Mouse (Mus musculus) limb, embryonic 10.5 days (tissue): Measurements from ENCODE around the gene Apba1. TPM values are rescaled to one million over a fixed set of nuclear protein-coding genes. Genes with fewer than 3 reads are reported as not detected.

ENCODE experiments used
- DNase-seq: peaks from one replicate; pipeline ENCODE4 v3.0.0-alpha.2; 2017; ENCODE audit warnings: low spot score
- H3K27ac ChIP-seq: fragments of 300-500 bp; sonication (generic); 2 replicates; pipeline ENCODE4 v1.5.1; 2016; ENCODE audit warnings: mild to moderate bottlenecking
- H3K27me3 ChIP-seq: fragments of 300-500 bp; sonication (generic); 2 replicates; pipeline ENCODE4 v1.6.1; 2016; ENCODE audit warnings: low read depth, mild to moderate bottlenecking; ENCODE audit not compliant: poor library complexity, severe bottlenecking
- H3K36me3 ChIP-seq: fragments of 300-500 bp; sonication (generic); 2 replicates; pipeline ENCODE4 v1.6.1; 2016; ENCODE audit warnings: mild to moderate bottlenecking, moderate library complexity
- H3K4me1 ChIP-seq: fragments of 300-500 bp; sonication (generic); 2 replicates; pipeline ENCODE4 v1.6.1; 2016
- H3K4me3 ChIP-seq: fragments of 300-500 bp; sonication (generic); 2 replicates; pipeline ENCODE4 v1.5.1; 2016; ENCODE audit warnings: mild to moderate bottlenecking, moderate library complexity
- H3K9me3 ChIP-seq: fragments of 300-500 bp; sonication (generic); replicated peaks from 2 replicates; pipeline ENCODE4 v1.6.1; 2016; ENCODE audit warnings: mild to moderate bottlenecking
- WGBS: fragments of 180-500 bp; shearing (Covaris S2); methylation state at CpG from one replicate; pipeline ENCODE4 v1.1.7; 2016; 5-methylcytosine and 5-hydroxymethylcytosine counted together
- polyA plus RNA-seq: library from polyadenylated mRNA; unstranded; fragments of >200 nt; fragmentation: Nextera tagmentation; extraction: Ambion mirVana; gene quantifications from 2 replicates; pipeline ENCODE4 v1.2.1, GENCODE M21; 2016

Gene Apba1
- polyA plus RNA-seq, 1 experiment from 2014 or later: 0.10 TPM

- Histone ChIP-seq H3K27ac (no peak overlapping the region), H3K4me1 (0 out of 2 replicates have a peak, but pooled peaks cover 3% of the 10 kb centered on the region), H3K27me3 (peaks cover 8% of the 10 kb centered on the region), H3K36me3 (no peaks in the 10 kb centered on the region), H3K9me3 (no peaks in the 10 kb centered on the region), H3K4me3 (no peak overlapping the region)
- peak; percentile 56 for DNase-seq
- 34% methylated on average over 13 of the region's 13 CpGs for WGBS
Observed at GRCm38 (mm10) chr19:23860151-23860820, 101.6 kb downstream of the Apba1 start.

- Histone ChIP-seq H3K4me3 (no peak overlapping the region), H3K4me1 (0 out of 2 replicates have a peak, but pooled peaks cover 3% of the 10 kb centered on the region), H3K36me3 (no peaks in the 10 kb centered on the region), H3K9me3 (no peaks in the 10 kb centered on the region), H3K27ac (no peak overlapping the region), H3K27me3 (peaks cover 8% of the 10 kb centered on the region)
- no peak for DNase-seq
- WGBS: 50% methylated on average over 4 of the region's 4 CpGs
Observed at GRCm38 (mm10) chr19:23862736-23863135, 104.0 kb downstream of the Apba1 start.

GRCm38 (mm10) chr19:23863959-23864358 is 105.3 kb downstream of the Apba1 start:
- Histone ChIP-seq H3K36me3 (no peaks in the 10 kb centered on the region), H3K4me1 (0 out of 2 replicates have a peak, but pooled peaks cover 3% of the 10 kb centered on the region), H3K27ac (no peak overlapping the region), H3K9me3 (no peaks in the 10 kb centered on the region), H3K4me3 (no peak overlapping the region), H3K27me3 (peaks cover 8% of the 10 kb centered on the region)
- DNase-seq: no peak
- 55% methylated on average over 3 of the region's 3 CpGs for WGBS

- H3K4me3 ChIP-seq: no peak overlapping the region
- WGBS: 91% methylated on average over 9 of the region's 9 CpGs
- DNase-seq: no peak
- peaks cover 8% of the 10 kb centered on the region for H3K27me3 ChIP-seq
- H3K4me1 ChIP-seq: 0 out of 2 replicates have a peak, but pooled peaks cover 3% of the 10 kb centered on the region
- no peak overlapping the region for H3K27ac ChIP-seq
- no peaks in the 10 kb centered on the region for H3K9me3 ChIP-seq
- no peaks in the 10 kb centered on the region for H3K36me3 ChIP-seq
Observed at GRCm38 (mm10) chr19:23866045-23866444, 107.4 kb downstream of the Apba1 start.

GRCm38 (mm10) chr19:23867052-23867451 is 108.4 kb downstream of the Apba1 start:
- 89% methylated on average over 11 of the region's 11 CpGs for WGBS
- DNase-seq: no peak
- no peaks in the 10 kb centered on the region for H3K9me3 ChIP-seq
- no peak overlapping the region for H3K27ac ChIP-seq
- H3K27me3 ChIP-seq: peaks cover 2% of the 10 kb centered on the region
- 0 out of 2 replicates have a peak, but pooled peaks cover 3% of the 10 kb centered on the region for H3K4me1 ChIP-seq
- no peaks in the 10 kb centered on the region for H3K36me3 ChIP-seq
- H3K4me3 ChIP-seq: no peak overlapping the region

GRCm38 (mm10) chr19:23867589-23867988 is 108.9 kb downstream of the Apba1 start:
- no peak overlapping the region for H3K4me3 ChIP-seq
- DNase-seq: no peak
- H3K9me3 ChIP-seq: no peaks in the 10 kb centered on the region
- H3K27me3 ChIP-seq: no peaks in the 10 kb centered on the region
- no peaks in the 10 kb centered on the region for H3K36me3 ChIP-seq
- WGBS: 91% methylated on average over 7 of the region's 7 CpGs
- no peak overlapping the region for H3K27ac ChIP-seq
- H3K4me1 ChIP-seq: 0 out of 2 replicates have a peak, but pooled peaks cover 3% of the 10 kb centered on the region

GRCm38 (mm10) chr19:23874502-23874901 is 115.8 kb downstream of the Apba1 start:
- WGBS: 85% methylated on average over 6 of the region's 6 CpGs
- Histone ChIP-seq H3K4me3 (no peak overlapping the region), H3K9me3 (no peaks in the 10 kb centered on the region), H3K4me1 (no peaks in the 10 kb centered on the region), H3K36me3 (no peaks in the 10 kb centered on the region), H3K27ac (no peak overlapping the region), H3K27me3 (no peaks in the 10 kb centered on the region)
- DNase-seq: no peak

GRCm38 (mm10) chr19:23875819-23876218 is 117.1 kb downstream of the Apba1 start:
- no peak for DNase-seq
- H3K4me3 ChIP-seq: no peak overlapping the region
- H3K9me3 ChIP-seq: no peaks in the 10 kb centered on the region
- no peak overlapping the region for H3K27ac ChIP-seq
- 92% methylated on average over 5 of the region's 5 CpGs for WGBS
- no peaks in the 10 kb centered on the region for H3K4me1 ChIP-seq
- H3K36me3 ChIP-seq: no peaks in the 10 kb centered on the region
- H3K27me3 ChIP-seq: no peaks in the 10 kb centered on the region

- Histone ChIP-seq H3K27ac (no peak overlapping the region), H3K36me3 (no peaks in the 10 kb centered on the region), H3K9me3 (no peaks in the 10 kb centered on the region), H3K4me1 (no peaks in the 10 kb centered on the region), H3K4me3 (no peak overlapping the region), H3K27me3 (no peaks in the 10 kb centered on the region)
- no peak for DNase-seq
- 86% methylated on average over 7 of the region's 7 CpGs for WGBS
Observed at GRCm38 (mm10) chr19:23879862-23880261, 121.2 kb downstream of the Apba1 start.

GRCm38 (mm10) chr19:23886169-23886568 is 127.5 kb downstream of the Apba1 start:
- Histone ChIP-seq H3K36me3 (no peaks in the 10 kb centered on the region), H3K4me1 (no peaks in the 10 kb centered on the region), H3K9me3 (no peaks in the 10 kb centered on the region), H3K27ac (no peak overlapping the region), H3K4me3 (no peak overlapping the region), H3K27me3 (peaks cover 38% of the 10 kb centered on the region)
- no peak for DNase-seq
- WGBS: 91% methylated on average over 5 of the region's 5 CpGs

GRCm38 (mm10) chr19:23891421-23891820 is 132.7 kb downstream of the Apba1 start:
- Histone ChIP-seq H3K4me1 (peaks cover 23% of the 10 kb centered on the region), H3K27me3 (peaks cover 79% of the 10 kb centered on the region), H3K4me3 (no peak overlapping the region), H3K36me3 (no peaks in the 10 kb centered on the region), H3K9me3 (no peaks in the 10 kb centered on the region), H3K27ac (no peak overlapping the region)
- 88% methylated on average over 6 of the region's 6 CpGs for WGBS
- DNase-seq: no peak

- peak overlapping the region; percentile 48 for H3K4me3 ChIP-seq
- peak; percentile 41 for DNase-seq
- peak overlapping the region; percentile 38 for H3K27ac ChIP-seq
- H3K27me3 ChIP-seq: peaks cover 86% of the 10 kb centered on the region
- H3K9me3 ChIP-seq: no peaks in the 10 kb centered on the region
- H3K4me1 ChIP-seq: peaks cover 28% of the 10 kb centered on the region
- WGBS: 25% methylated on average over 37 of the region's 37 CpGs
- no peaks in the 10 kb centered on the region for H3K36me3 ChIP-seq
Observed at GRCm38 (mm10) chr19:23892633-23893032, 133.9 kb downstream of the Apba1 start.

GRCm38 (mm10) chr19:23893093-23893889 is 134.6 kb downstream of the Apba1 start:
- 18% methylated on average over 110 of the region's 110 CpGs for WGBS
- peak; percentile 61 for DNase-seq
- Histone ChIP-seq H3K27me3 (peaks cover 86% of the 10 kb centered on the region), H3K36me3 (no peaks in the 10 kb centered on the region), H3K9me3 (no peaks in the 10 kb centered on the region), H3K4me3 (peak overlapping the region; percentile 48), H3K4me1 (peaks cover 28% of the 10 kb centered on the region), H3K27ac (peak overlapping the region; percentile 38)
